Mouse (Mus musculus) bone marrow macrophage, adult 2 months (primary cell): ENCODE data around the gene Cpa5.

Experiments
- CTCF ChIP-seq: IDR thresholded peaks from 2 replicates; pipeline ENCODE4 v1.5.1; 2012; ENCODE audit warnings: low read depth, mild to moderate bottlenecking, low read length, moderate library complexity
- POLR2A ChIP-seq: IDR thresholded peaks from 2 replicates; pipeline ENCODE4 v1.6.1; 2012; ENCODE audit warnings: mild to moderate bottlenecking, low read depth, low read length, borderline replicate concordance

DNA sequence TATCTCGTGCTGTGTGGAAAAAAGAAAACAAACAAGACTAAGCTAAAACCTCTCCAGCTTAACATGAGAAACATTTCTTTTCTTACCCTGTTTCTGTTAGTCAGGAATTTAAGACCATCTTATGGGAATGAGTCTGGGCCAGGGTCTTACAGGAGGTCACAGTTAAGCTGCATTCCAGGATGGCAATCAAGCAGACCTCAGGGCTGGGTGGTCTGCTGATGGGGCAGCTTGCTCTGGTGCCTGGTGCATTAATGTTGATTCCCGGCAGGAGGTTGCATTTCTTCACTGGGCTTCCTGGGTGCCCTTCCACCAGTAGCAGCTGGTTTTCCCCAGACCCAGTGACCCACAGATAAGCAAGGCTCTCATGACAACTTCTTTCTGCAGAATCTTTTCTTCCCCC is 21.0 kb upstream of the Cpa5 start:
- no peak for TF ChIP-seq CTCF
- TF ChIP-seq POLR2A: no peak
